Mouse (Mus musculus) C2C12 (cell line): ENCODE measurements around the gene Atp1a3.

Source experiments
- CTCF ChIP-seq: IDR thresholded peaks from one replicate; pipeline ENCODE4 v1.5.1; 2011; ENCODE audit not compliant: control insufficient read depth, insufficient read depth, insufficient read length
- MAX ChIP-seq: IDR thresholded peaks from one replicate; pipeline ENCODE4 v1.6.1; 2011; ENCODE audit warnings: mild to moderate bottlenecking, control low read depth

GRCm38 (mm10) chr7:24943641-24944040 lies 62.1 kb downstream of the Atp1a3 start:
- TF ChIP-seq MAX (no peak), CTCF (no peak)
